Mouse (Mus musculus) gastrocnemius, adult 2 months (tissue): ENCODE results near the gene Ctse. TPM values are rescaled to one million over a fixed set of nuclear protein-coding genes. Genes with fewer than 3 reads are reported as not detected.
A peak's percentile ranks its signal among the peaks of the same experiment; 100 is the strongest.

ENCODE experiments used
- DNase-seq: peaks from one replicate; pipeline ENCODE4 v3.0.0; 2022
- H3K27ac ChIP-seq: fragments of 200-600 bp; 2 replicates; pipeline ENCODE4 v1.8.1; 2022; ENCODE audit warnings: mild to moderate bottlenecking
- H3K4me3 ChIP-seq: fragments of 200-600 bp; 2 replicates; pipeline ENCODE4 v1.8.1; 2022; ENCODE audit warnings: mild to moderate bottlenecking, moderate library complexity
- CTCF ChIP-seq: fragments of 200-600 bp; IDR thresholded peaks from 2 replicates; pipeline ENCODE4 v1.8.1; 2022; ENCODE audit warnings: antibody characterized with exemption, mild to moderate bottlenecking, moderate library complexity
- intact Hi-C: fragments of 180-260 bp; cut with DNase I; formaldehyde crosslinking; loops from one replicate; pipeline ENCODE4 v1.15.1; 2025
- total RNA-seq, 2 experiments: library from RNA; stranded (reverse); gene quantifications; 2 replicates each; pipeline ENCODE4 v1.2.3; 2021

Gene Ctse
- total RNA-seq, 2 experiments from 2014 or later, result 0.11 TPM; not detected in 1

- peak overlapping the region; percentile 53; the same call in 1 of the 2 replicates for H3K4me3 ChIP-seq
- peak; percentile 35 for DNase-seq
- no peak for TF ChIP-seq CTCF
- peak overlapping the region; percentile 85 for H3K27ac ChIP-seq
- intact Hi-C loops, result no loop called here
These were observed 53.2 kb downstream of the Ctse start for GRCm38 (mm10) chr1:131691356-131691755.

- TF ChIP-seq CTCF, result no peak
- intact Hi-C loops, result no loop called here
- no peak overlapping the region for H3K27ac ChIP-seq
- H3K4me3 ChIP-seq, result no peak overlapping the region
- DNase-seq, result no peak
These were observed 57.2 kb downstream of the Ctse start for GRCm38 (mm10) chr1:131695308-131695707.

- Histone ChIP-seq H3K4me3 (no peak overlapping the region), H3K27ac (no peak overlapping the region)
- peak; percentile 28 for DNase-seq
- intact Hi-C loops, result no loop called here
- no peak for TF ChIP-seq CTCF
These were observed 58.2 kb downstream of the Ctse start for GRCm38 (mm10) chr1:131696325-131696724.

- Histone ChIP-seq H3K27ac (no peak overlapping the region), H3K4me3 (no peak overlapping the region)
- TF ChIP-seq CTCF, result no peak
- intact Hi-C loops, result no loop called here
- no peak for DNase-seq
These were observed 60.7 kb downstream of the Ctse start for GRCm38 (mm10) chr1:131698770-131699169.

GRCm38 (mm10) chr1:131699642-131700041, 61.5 kb downstream of the Ctse start:
- no peak for DNase-seq

GRCm38 (mm10) chr1:131700447-131700846, 62.3 kb downstream of the Ctse start:
- Histone ChIP-seq H3K27ac (no peak overlapping the region), H3K4me3 (no peak overlapping the region)
- intact Hi-C loops, result no loop called here
- TF ChIP-seq CTCF, result no peak
- DNase-seq, result no peak

More at GRCm38 (mm10) chr1:131699642-131700041, 61.5 kb downstream of the Ctse start:
- H3K27ac ChIP-seq, result no peak overlapping the region
- no peak for TF ChIP-seq CTCF
- H3K4me3 ChIP-seq, result no peak overlapping the region
- intact Hi-C loops, result no loop called here

- intact Hi-C loops, result no loop called here
- no peak for DNase-seq
- peak; percentile 30 for TF ChIP-seq CTCF
- Histone ChIP-seq H3K4me3 (no peak overlapping the region), H3K27ac (no peak overlapping the region)
These were observed 63.3 kb downstream of the Ctse start for GRCm38 (mm10) chr1:131701391-131701790.

GRCm38 (mm10) chr1:131702094-131702766, 64.1 kb downstream of the Ctse start:
- no peak for DNase-seq
- intact Hi-C loops, result no loop called here
- no peak overlapping the region for H3K27ac ChIP-seq
- no peak overlapping the region for H3K4me3 ChIP-seq
- TF ChIP-seq CTCF, result no peak

GRCm38 (mm10) chr1:131703482-131703881, 65.4 kb downstream of the Ctse start:
- DNase-seq, result no peak
- intact Hi-C loops, result no loop called here
- TF ChIP-seq CTCF, result no peak
- no peak overlapping the region for H3K4me3 ChIP-seq
- no peak overlapping the region for H3K27ac ChIP-seq

GRCm38 (mm10) chr1:131708338-131708737, 70.2 kb downstream of the Ctse start:
- DNase-seq, result peak; percentile 80
- intact Hi-C loops, result loop anchor here (1.0 kb wide), 2 partner anchors 57 to 138 kb away; no protein-coding TSS in a partner anchor
- no peak overlapping the region for H3K27ac ChIP-seq
- no peak overlapping the region for H3K4me3 ChIP-seq
- TF ChIP-seq CTCF, result peak; percentile 88

- TF ChIP-seq CTCF, result no peak
- no peak for DNase-seq
- Histone ChIP-seq H3K27ac (no peak overlapping the region), H3K4me3 (no peak overlapping the region)
- intact Hi-C loops, result no loop called here
These were observed 73.4 kb downstream of the Ctse start for GRCm38 (mm10) chr1:131711518-131711917.

GRCm38 (mm10) chr1:131712386-131712785, 74.3 kb downstream of the Ctse start:
- intact Hi-C loops, result loop anchor here (1.0 kb wide), 2 partner anchors 53 to 134 kb away; no protein-coding TSS in a partner anchor
- Histone ChIP-seq H3K4me3 (no peak overlapping the region), H3K27ac (no peak overlapping the region)
- peak; percentile 81 for DNase-seq
- TF ChIP-seq CTCF, result peak; percentile 83

GRCm38 (mm10) chr1:131714388-131715337, 76.6 kb downstream of the Ctse start:
- Histone ChIP-seq H3K4me3 (no peak overlapping the region), H3K27ac (no peak overlapping the region)
- intact Hi-C loops, result no loop called here
- TF ChIP-seq CTCF, result no peak
- peak; percentile 28 for DNase-seq
